Mouse (Mus musculus) liver, embryonic 14.5 days (tissue): Measurements from ENCODE around the gene Gm20431. TPM values are rescaled to one million over a fixed set of nuclear protein-coding genes. Genes with fewer than 3 reads are reported as not detected.

Experiments used
- ATAC-seq: fragments of 200-750 bp; cut with Nextera tagmentation; 2 replicates; pipeline ENCODE4 v1.8.0; 2017; ENCODE audit warnings: moderate number of reproducible peaks, mild to moderate bottlenecking, moderate library complexity; ENCODE audit not compliant: insufficient read depth
- DNase-seq, 3 experiments: peaks; one replicate each; pipeline ENCODE4 v3.0.0-alpha.2; 2012 to 2013; ENCODE audit warnings: low read depth in 3 of 3, low spot score in 3 of 3
- H3K27ac ChIP-seq: fragments of 300-500 bp; sonication (generic); 2 replicates; pipeline ENCODE4 v1.5.1; 2014; ENCODE audit warnings: moderate library complexity, mild to moderate bottlenecking, control low read depth, inconsistent platforms
- H3K27me3 ChIP-seq: fragments of 300-500 bp; sonication (generic); 2 replicates; pipeline ENCODE4 v1.6.1; 2014; ENCODE audit warnings: mild to moderate bottlenecking, low read length, moderate library complexity; ENCODE audit not compliant: control insufficient read depth, insufficient read depth
- H3K36me3 ChIP-seq: fragments of 300-500 bp; sonication (generic); replicated peaks from 2 replicates; pipeline ENCODE4 v1.6.1; 2014; ENCODE audit warnings: low read depth; ENCODE audit not compliant: control insufficient read depth, insufficient read depth
- H3K4me1 ChIP-seq, 2 experiments: fragments of 200-500 bp in 1 of 2; fragments of 300-500 bp in 1 of 2; sonication (generic) in 1 of 2; replicated peaks; 2 replicates each; pipeline ENCODE4 v1.6.1; 2012 to 2014; ENCODE audit warnings: antibody characterized with exemption in 1 of 2, inconsistent platforms in 1 of 2, low read length in 1 of 2; ENCODE audit not compliant: control insufficient read depth in 2 of 2, insufficient read depth in 2 of 2
- H3K4me2 ChIP-seq: fragments of 300-500 bp; sonication (generic); 2 replicates; pipeline ENCODE4 v1.6.1; 2014; ENCODE audit warnings: low read depth, mild to moderate bottlenecking, control low read depth, moderate library complexity
- H3K4me3 ChIP-seq, 2 experiments: fragments of 200-500 bp in 1 of 2; fragments of 300-500 bp in 1 of 2; sonication (generic) in 1 of 2; 2 replicates each; pipeline ENCODE4 v1.5.1; 2012 to 2014; ENCODE audit warnings: low read depth in 2 of 2, low read length in 2 of 2, mild to moderate bottlenecking in 2 of 2, control low read depth in 1 of 2, inconsistent platforms in 1 of 2, moderate library complexity in 1 of 2; ENCODE audit not compliant: insufficient read depth in 1 of 2
- H3K9ac ChIP-seq: fragments of 300-500 bp; sonication (generic); replicated peaks from 2 replicates; pipeline ENCODE4 v1.6.1; 2014; ENCODE audit warnings: mild to moderate bottlenecking, control low read depth, moderate library complexity
- H3K9me3 ChIP-seq: fragments of 300-500 bp; sonication (generic); 2 replicates; pipeline ENCODE4 v1.6.1; 2016; ENCODE audit warnings: low read length, mixed read lengths; ENCODE audit not compliant: control insufficient read depth
- CTCF ChIP-seq: IDR thresholded peaks from 2 replicates; pipeline ENCODE4 v1.5.1; 2016; ENCODE audit warnings: antibody characterized with exemption, low read depth, control low read depth
- EP300 ChIP-seq: IDR thresholded peaks from 2 replicates; pipeline ENCODE4 v1.6.1; 2016; ENCODE audit warnings: antibody characterized with exemption, low read depth
- WGBS: fragments of 180-500 bp; shearing (Covaris S2); extraction: QIAGEN DNeasy Blood & Tissue Kit; methylation state at CpG from one replicate; pipeline ENCODE4 v1.1.7; 2014; ENCODE audit not compliant: insufficient replicate concordance; 5-methylcytosine and 5-hydroxymethylcytosine counted together
- polyA plus RNA-seq, 2 experiments: library from polyadenylated mRNA; depleted of rRNA in 1 of 2; stranded (reverse) in 1 of 2; unstranded in 1 of 2; fragments of >200 nt; fragmentation: Nextera tagmentation in 1 of 2; extraction: Ambion mirVana in 1 of 2; gene quantifications; 2 replicates each; pipeline versions ENCODE4 v1.2.1 to v1.2.3; 2012 to 2014

The Gm20431 gene
- polyA plus RNA-seq, 2 experiments: 0.96 TPM; not detected in 1

- Histone ChIP-seq H3K27me3 (peaks cover 19% of the 10 kb centered on the region), H3K9me3 (no peaks in the 10 kb centered on the region), H3K36me3 (no peaks in the 10 kb centered on the region), H3K9ac (no peak overlapping the region), H3K27ac (no peak overlapping the region), H3K4me3 (no peak overlapping the region), H3K4me2 (peak overlapping the region; percentile 68), H3K4me1 (0 out of 4 replicates have a peak, but pooled peaks cover 0 to 2% of the 10 kb centered on the region in 2 experiments)
- TF ChIP-seq EP300 (no peak), CTCF (no peak)
- 41% methylated on average over 11 of the region's 11 CpGs for WGBS
- peak; percentile 7; the same call in 1 of the 2 replicates for ATAC-seq
- peak in 1 of 3 experiments; percentile 36 for DNase-seq
These were observed 26.4 kb upstream of the Gm20431 start for GRCm38 (mm10) chr2:167687651-167688101.

- Histone ChIP-seq H3K9ac (no peak overlapping the region), H3K4me2 (no peak overlapping the region), H3K9me3 (no peaks in the 10 kb centered on the region), H3K27me3 (peaks cover 19% of the 10 kb centered on the region), H3K4me1 (0 out of 4 replicates have a peak, but pooled peaks cover 0 to 2% of the 10 kb centered on the region in 2 experiments), H3K27ac (no peak overlapping the region), H3K36me3 (no peaks in the 10 kb centered on the region), H3K4me3 (no peak overlapping the region)
- TF ChIP-seq CTCF (no peak), EP300 (no peak)
- 73% methylated on average over 4 of the region's 4 CpGs for WGBS
- ATAC-seq (no peak), DNase-seq (no peak)
These were observed 25.9 kb upstream of the Gm20431 start for GRCm38 (mm10) chr2:167687250-167687586.

- WGBS: 57% methylated on average over 16 of the region's 16 CpGs
- no peak overlapping the region for H3K4me2 ChIP-seq
- no peak for ATAC-seq
These were observed 25.3 kb upstream of the Gm20431 start for GRCm38 (mm10) chr2:167686382-167687249.

GRCm38 (mm10) chr2:167685865-167686264 lies 24.6 kb upstream of the Gm20431 start:
- no peak overlapping the region for H3K9ac ChIP-seq
- 63% methylated on average over 3 of the region's 3 CpGs for WGBS
- H3K27me3 ChIP-seq: peaks cover 19% of the 10 kb centered on the region
- DNase-seq: no peak
- no peak overlapping the region for H3K4me3 ChIP-seq
- no peaks in the 10 kb centered on the region for H3K36me3 ChIP-seq
- no peak for TF ChIP-seq EP300
- no peak for TF ChIP-seq CTCF
- H3K9me3 ChIP-seq: no peaks in the 10 kb centered on the region
- ATAC-seq: no peak
- 0 out of 4 replicates have a peak, but pooled peaks cover 0 to 2% of the 10 kb centered on the region in 2 experiments for H3K4me1 ChIP-seq
- H3K4me2 ChIP-seq: no peak overlapping the region
- H3K27ac ChIP-seq: no peak overlapping the region

More at GRCm38 (mm10) chr2:167686382-167687249, 25.3 kb upstream of the Gm20431 start:
- 0 out of 4 replicates have a peak, but pooled peaks cover 0 to 2% of the 10 kb centered on the region in 2 experiments for H3K4me1 ChIP-seq
- TF ChIP-seq EP300 (no peak), CTCF (no peak)
- H3K36me3 ChIP-seq: no peaks in the 10 kb centered on the region
- H3K4me3 ChIP-seq: no peak overlapping the region
- DNase-seq: no peak
- peaks cover 19% of the 10 kb centered on the region for H3K27me3 ChIP-seq
- H3K9ac ChIP-seq: no peak overlapping the region
- no peaks in the 10 kb centered on the region for H3K9me3 ChIP-seq
- no peak overlapping the region for H3K27ac ChIP-seq

GRCm38 (mm10) chr2:167685137-167685536 lies 23.8 kb upstream of the Gm20431 start:
- Histone ChIP-seq H3K9ac (no peak overlapping the region), H3K27ac (no peak overlapping the region), H3K9me3 (no peaks in the 10 kb centered on the region), H3K4me2 (no peak overlapping the region), H3K36me3 (no peaks in the 10 kb centered on the region), H3K4me3 (no peak overlapping the region), H3K4me1 (0 out of 4 replicates have a peak, but pooled peaks cover 0 to 2% of the 10 kb centered on the region in 2 experiments), H3K27me3 (peaks cover 12% of the 10 kb centered on the region)
- no peak for ATAC-seq
- DNase-seq: peak; percentile 76 to 82 (median 78)
- WGBS: 6% methylated on average over 8 of the region's 8 CpGs
- peak; percentile 100 for TF ChIP-seq CTCF
- TF ChIP-seq EP300: no peak
